Mouse (Mus musculus): ENCODE measurements around the gene B4gat1.

GRCm38 (mm10) chr19:5013138-5013537, 25.5 kb upstream of the B4gat1 start:
- TF ChIP-seq CHD2 (IDR thresholded peaks at IDR 0.05; ENCODE audit: low read depth, low read length) (no peak), ZNF384 (IDR thresholded peaks at IDR 0.05; ENCODE audit: low read depth, low read length) (no peak), ZC3H11A (IDR thresholded peaks at IDR 0.05; ENCODE audit: borderline replicate concordance, low read depth, low read length) (no peak), MAFK (IDR thresholded peaks at IDR 0.05; ENCODE audit: insufficient read depth, low read depth, low read length) (no peak), HCFC1 (IDR thresholded peaks at IDR 0.05; ENCODE audit: borderline replicate concordance, insufficient read depth, low read length) (no peak)

Measured in ES-E14 (cell line).